Mouse (Mus musculus) heart, embryonic 14.5 days (tissue): ENCODE data around the gene Coro7. TPM values are rescaled to one million over a fixed set of nuclear protein-coding genes. Genes with fewer than 3 reads are reported as not detected.

ENCODE experiments used
- ATAC-seq: fragments of 200-750 bp; cut with Nextera tagmentation; 2 replicates; pipeline ENCODE4 v1.8.0; 2017; ENCODE audit warnings: low read depth, moderate TSS enrichment; ENCODE audit not compliant: insufficient number of reproducible peaks, insufficient read depth, low FRiP score
- H3K27ac ChIP-seq, 2 experiments: fragments of 200-500 bp in 1 of 2; fragments of 300-500 bp in 1 of 2; sonication (generic) in 1 of 2; replicated peaks in 1 of 2; 2 replicates each; pipeline ENCODE4 v1.5.1; 2012 to 2014; ENCODE audit warnings: low read depth in 2 of 2, low read length in 2 of 2, control low read depth in 1 of 2, mild to moderate bottlenecking in 1 of 2, mixed read lengths in 1 of 2; ENCODE audit not compliant: control insufficient read depth in 1 of 2, insufficient read depth in 1 of 2
- H3K27me3 ChIP-seq: fragments of 300-500 bp; sonication (generic); 2 replicates; pipeline ENCODE4 v1.6.1; 2014; ENCODE audit warnings: mild to moderate bottlenecking, low read length, control low read depth; ENCODE audit not compliant: control insufficient read depth, insufficient read depth
- H3K36me3 ChIP-seq: fragments of 300-500 bp; sonication (generic); 2 replicates; pipeline ENCODE4 v1.6.1; 2014; ENCODE audit warnings: mild to moderate bottlenecking, control low read depth, low read length, mixed read lengths; ENCODE audit not compliant: control insufficient read depth, insufficient read depth
- H3K4me1 ChIP-seq, 2 experiments: fragments of 200-500 bp in 1 of 2; fragments of 300-500 bp in 1 of 2; sonication (generic) in 1 of 2; 2 replicates each; pipeline ENCODE4 v1.6.1; 2012 to 2014; ENCODE audit warnings: low read length in 2 of 2, control low read depth in 1 of 2, mixed read lengths in 1 of 2; ENCODE audit not compliant: control insufficient read depth in 2 of 2, insufficient read depth in 2 of 2
- H3K4me2 ChIP-seq: fragments of 300-500 bp; sonication (generic); 2 replicates; pipeline ENCODE4 v1.6.1; 2014; ENCODE audit warnings: mild to moderate bottlenecking, low read length
- H3K4me3 ChIP-seq, 2 experiments: fragments of 200-500 bp in 1 of 2; fragments of 300-500 bp in 1 of 2; sonication (generic) in 1 of 2; 2 replicates each; pipeline ENCODE4 v1.5.1; 2012 to 2014; ENCODE audit warnings: low read length in 2 of 2, mild to moderate bottlenecking in 2 of 2, control low read depth in 1 of 2, low read depth in 1 of 2, moderate library complexity in 1 of 2; ENCODE audit not compliant: control insufficient read depth in 1 of 2, insufficient read depth in 1 of 2
- H3K9ac ChIP-seq: fragments of 300-500 bp; sonication (generic); 2 replicates; pipeline ENCODE4 v1.6.1; 2014; ENCODE audit warnings: mild to moderate bottlenecking, low read length
- H3K9me3 ChIP-seq: fragments of 300-500 bp; sonication (generic); 2 replicates; pipeline ENCODE4 v1.6.1; 2016; ENCODE audit warnings: low read length, control low read depth; ENCODE audit not compliant: control insufficient read depth
- WGBS: fragments of 180-500 bp; shearing (Covaris S2); extraction: QIAGEN DNeasy Blood & Tissue Kit; methylation state at CpG from one replicate; pipeline ENCODE4 v1.1.7; 2014; 5-methylcytosine and 5-hydroxymethylcytosine counted together
- polyA plus RNA-seq: library from polyadenylated mRNA; unstranded; fragments of >200 nt; fragmentation: Nextera tagmentation; extraction: Ambion mirVana; gene quantifications from 2 replicates; pipeline ENCODE4 v1.2.1, GENCODE M21; 2014

The Coro7 gene
- polyA plus RNA-seq, 1 experiment from 2014 or later = 11.9 TPM

DNA sequence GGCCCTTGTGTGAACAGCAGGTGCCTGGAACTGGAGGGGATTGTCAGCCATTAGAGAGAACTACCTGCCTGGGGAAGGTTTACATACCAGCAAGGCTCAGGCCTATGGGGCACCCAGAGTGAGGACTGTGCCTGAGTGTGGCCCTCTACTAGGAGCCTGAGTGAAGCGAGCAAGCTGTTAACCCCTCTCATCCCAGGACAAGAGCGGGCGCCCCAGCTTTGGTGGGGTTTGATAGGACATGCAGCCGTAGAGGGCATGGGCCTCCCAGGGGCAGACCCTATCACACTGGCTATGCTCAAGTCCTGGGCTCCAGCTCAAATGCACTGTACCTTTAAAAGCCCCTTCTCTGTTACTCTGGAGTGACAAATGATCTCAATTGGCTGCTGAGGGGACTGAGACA, 32.7 kb downstream of the Coro7 start:
- peaks cover 50 to 70% of the 10 kb centered on the region in 2 experiments for H3K4me1 ChIP-seq
- H3K27ac ChIP-seq = peak overlapping the region; percentile 55 to 72
- no peak for ATAC-seq
- H3K27me3 ChIP-seq = no peaks in the 10 kb centered on the region
- peak overlapping the region; percentile 52 for H3K9ac ChIP-seq
- H3K4me2 ChIP-seq = peak overlapping the region; percentile 23; the same call in 1 of the 2 replicates
- no peak overlapping the region; a peak in 1 of 4 replicates for H3K4me3 ChIP-seq
- H3K36me3 ChIP-seq = peaks cover 58% of the 10 kb centered on the region
- no peaks in the 10 kb centered on the region for H3K9me3 ChIP-seq
- 41% methylated on average over 4 of the region's 4 CpGs for WGBS

GRCm38 (mm10) chr16:4645867-4646266, 33.7 kb downstream of the Coro7 start:
- H3K4me2 ChIP-seq = no peak overlapping the region
- no peak for ATAC-seq
- H3K4me3 ChIP-seq = no peak overlapping the region
- no peaks in the 10 kb centered on the region for H3K27me3 ChIP-seq
- 69% methylated on average over 4 of the region's 4 CpGs for WGBS
- no peaks in the 10 kb centered on the region for H3K9me3 ChIP-seq
- no peak overlapping the region for H3K27ac ChIP-seq
- peaks cover 48% of the 10 kb centered on the region for H3K36me3 ChIP-seq
- peak overlapping the region; percentile 38; the same call in 1 of the 2 replicates for H3K9ac ChIP-seq
- peaks cover 60 to 75% of the 10 kb centered on the region in 2 experiments for H3K4me1 ChIP-seq

DNA sequence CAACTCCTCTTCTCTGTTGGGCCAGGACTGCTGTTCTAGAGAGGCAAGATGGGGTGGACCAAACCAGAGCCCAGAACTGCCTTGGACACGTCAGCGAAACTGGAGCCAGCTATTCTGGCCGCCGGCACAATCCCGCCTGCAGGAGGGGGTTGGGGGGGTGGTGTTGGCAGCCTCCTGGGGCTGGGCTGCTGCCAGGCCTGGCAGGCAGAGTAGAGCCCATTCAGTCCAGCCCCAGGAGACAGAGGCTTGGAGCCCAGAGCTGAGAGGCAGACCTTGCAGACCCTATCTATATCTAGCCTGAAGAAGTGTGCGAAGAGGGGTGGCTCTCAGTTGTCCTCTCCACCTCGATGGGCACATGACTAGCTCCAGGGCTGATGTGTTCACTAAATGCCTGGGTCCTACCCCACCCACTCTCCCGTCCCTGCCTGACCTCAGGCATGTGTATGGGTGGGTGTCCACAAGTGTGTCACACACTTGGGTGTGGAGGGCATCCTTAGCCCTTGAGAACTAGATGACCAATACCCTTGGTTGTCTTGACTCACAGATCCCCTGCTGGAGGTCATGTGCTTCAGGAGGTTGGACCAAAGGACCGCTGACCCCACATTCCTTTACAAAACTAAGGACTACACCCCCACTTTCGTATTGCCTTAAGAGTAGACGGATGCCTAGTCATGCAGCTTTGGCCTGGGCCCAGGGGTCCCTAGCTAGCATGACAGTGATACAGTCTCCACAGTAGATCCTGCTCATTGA, 35.7 kb downstream of the Coro7 start:
- Histone ChIP-seq H3K9ac (peak overlapping the region; percentile 49; the same call in 1 of the 2 replicates), H3K27ac (peak overlapping the region; percentile 85 to 91), H3K36me3 (peaks cover 28% of the 10 kb centered on the region), H3K4me3 (no peak overlapping the region), H3K9me3 (no peaks in the 10 kb centered on the region), H3K27me3 (no peaks in the 10 kb centered on the region), H3K4me1 (peaks cover 62 to 87% of the 10 kb centered on the region in 2 experiments), H3K4me2 (peak overlapping the region; percentile 89)
- peak; percentile 51 for ATAC-seq
- WGBS = 29% methylated on average over 11 of the region's 11 CpGs

- ATAC-seq = no peak
- no peak overlapping the region for H3K4me3 ChIP-seq
- no peaks in the 10 kb centered on the region for H3K9me3 ChIP-seq
- H3K4me2 ChIP-seq = peak overlapping the region; percentile 89
- H3K27ac ChIP-seq = peak overlapping the region; percentile 81 to 91
- H3K9ac ChIP-seq = peak overlapping the region; percentile 9; the same call in 1 of the 2 replicates
- H3K4me1 ChIP-seq = peaks cover 60 to 83% of the 10 kb centered on the region in 2 experiments
- no peaks in the 10 kb centered on the region for H3K27me3 ChIP-seq
- peaks cover 19% of the 10 kb centered on the region for H3K36me3 ChIP-seq
- 72% methylated on average over 6 of the region's 6 CpGs for WGBS
These were observed 36.6 kb downstream of the Coro7 start for GRCm38 (mm10) chr16:4642937-4643336.

DNA sequence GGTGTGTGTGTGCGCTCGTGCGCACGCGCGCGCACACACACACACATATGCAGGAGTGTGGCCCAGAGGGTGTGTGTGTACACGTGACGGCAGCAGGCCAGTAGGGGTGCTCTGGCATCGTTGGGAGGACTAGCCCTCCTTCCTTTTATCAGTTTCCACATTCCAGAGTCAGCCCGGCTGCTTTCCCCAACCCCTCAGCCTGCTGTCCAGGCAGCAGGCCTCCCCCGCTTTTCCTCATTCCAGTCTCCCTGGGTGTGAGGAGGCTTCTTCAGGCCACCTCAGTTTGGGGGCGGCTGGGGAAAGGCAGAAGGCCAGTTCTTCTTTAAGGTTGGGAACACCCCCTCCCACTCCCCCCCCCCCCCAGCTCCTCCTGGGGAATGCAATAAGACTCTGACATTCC, 37.4 kb downstream of the Coro7 start:
- peaks cover 52 to 76% of the 10 kb centered on the region in 2 experiments for H3K4me1 ChIP-seq
- H3K27me3 ChIP-seq = no peaks in the 10 kb centered on the region
- peak overlapping the region; percentile 4 to 82; a peak in 2 of 4 replicates for H3K4me3 ChIP-seq
- H3K9ac ChIP-seq = peak overlapping the region; percentile 9; the same call in 1 of the 2 replicates
- H3K36me3 ChIP-seq = peaks cover 17% of the 10 kb centered on the region
- H3K27ac ChIP-seq = peak overlapping the region; percentile 82 to 91
- 13% methylated on average over 13 of the region's 13 CpGs for WGBS
- peak overlapping the region; percentile 89 for H3K4me2 ChIP-seq
- peak; percentile 63 for ATAC-seq
- H3K9me3 ChIP-seq = no peaks in the 10 kb centered on the region

GRCm38 (mm10) chr16:4641119-4641838, 38.3 kb downstream of the Coro7 start:
- H3K27ac ChIP-seq = peak overlapping the region; percentile 82 to 91
- H3K9me3 ChIP-seq = no peaks in the 10 kb centered on the region
- H3K27me3 ChIP-seq = no peaks in the 10 kb centered on the region
- peak overlapping the region; percentile 89 for H3K4me2 ChIP-seq
- ATAC-seq = no peak
- 29% methylated on average over 3 of the region's 3 CpGs for WGBS
- peaks cover 45 to 67% of the 10 kb centered on the region in 2 experiments for H3K4me1 ChIP-seq
- peaks cover 12% of the 10 kb centered on the region for H3K36me3 ChIP-seq
- peak overlapping the region; percentile 90 for H3K9ac ChIP-seq
- peak overlapping the region; percentile 82 to 85 for H3K4me3 ChIP-seq

GRCm38 (mm10) chr16:4640267-4641005, 39.1 kb downstream of the Coro7 start:
- Histone ChIP-seq H3K4me3 (peak overlapping the region; percentile 82 to 85), H3K36me3 (peaks cover 3% of the 10 kb centered on the region), H3K27ac (peak overlapping the region; percentile 82 to 91), H3K4me1 (peaks cover 47 to 67% of the 10 kb centered on the region in 2 experiments), H3K27me3 (no peaks in the 10 kb centered on the region), H3K9ac (peak overlapping the region; percentile 90), H3K4me2 (peak overlapping the region; percentile 89), H3K9me3 (no peaks in the 10 kb centered on the region)
- no peak; the same call in 1 of the 2 replicates for ATAC-seq
- WGBS = 3% methylated on average over 17 of the region's 17 CpGs
